Mouse (Mus musculus) adipocyte (in vitro differentiated cells): ENCODE results near the gene 1700025C18Rik.

Experiments used
- DNase-seq: peaks from one replicate; pipeline ENCODE4 v3.0.0-alpha.2; 2016; ENCODE audit warnings: low spot score

The 1700025C18Rik gene

GRCm38 (mm10) chr2:165090650-165091049 lies at the start of gene 1700025C18Rik:
Gene 1700025C18Rik (minus strand): TSS chr2:165090750.
- DNase-seq = no peak

GRCm38 (mm10) chr2:165136049-165136448 lies 45.5 kb upstream of the 1700025C18Rik start:
- no peak for DNase-seq

GRCm38 (mm10) chr2:165133566-165133965 lies 43.0 kb upstream of the 1700025C18Rik start:
- DNase-seq = no peak

- DNase-seq = no peak
Measured at GRCm38 (mm10) chr2:165131428-165131827, 40.9 kb upstream of the 1700025C18Rik start.

GRCm38 (mm10) chr2:165129189-165129588 lies 38.6 kb upstream of the 1700025C18Rik start:
- no peak for DNase-seq

- DNase-seq = no peak
Measured at GRCm38 (mm10) chr2:165126896-165127562, 36.5 kb upstream of the 1700025C18Rik start.

- peak; percentile 10 for DNase-seq
Measured at GRCm38 (mm10) chr2:165121206-165121840, 30.8 kb upstream of the 1700025C18Rik start.

- no peak for DNase-seq
Measured at GRCm38 (mm10) chr2:165120765-165121164, 30.2 kb upstream of the 1700025C18Rik start.

- DNase-seq = no peak
Measured at GRCm38 (mm10) chr2:165113733-165114132, 23.2 kb upstream of the 1700025C18Rik start.

GRCm38 (mm10) chr2:165112149-165112548 lies 21.6 kb upstream of the 1700025C18Rik start:
- no peak for DNase-seq

GRCm38 (mm10) chr2:165106585-165106984 lies 16.0 kb upstream of the 1700025C18Rik start:
- no peak for DNase-seq

- DNase-seq = no peak
Measured at GRCm38 (mm10) chr2:165105513-165106079, 15.0 kb upstream of the 1700025C18Rik start.

- no peak for DNase-seq
Measured at GRCm38 (mm10) chr2:165102920-165103319, 12.4 kb upstream of the 1700025C18Rik start.

GRCm38 (mm10) chr2:165100749-165101148 lies 10.2 kb upstream of the 1700025C18Rik start:
- no peak for DNase-seq

GRCm38 (mm10) chr2:165098861-165099260 lies 8.3 kb upstream of the 1700025C18Rik start:
- DNase-seq = no peak

GRCm38 (mm10) chr2:165096367-165096766 lies 5.8 kb upstream of the 1700025C18Rik start:
- DNase-seq = no peak

GRCm38 (mm10) chr2:165092393-165092792 lies 1.8 kb upstream of the 1700025C18Rik start:
- DNase-seq = no peak

GRCm38 (mm10) chr2:165091433-165091965 lies 949 bp upstream of the 1700025C18Rik start:
- DNase-seq = no peak

GRCm38 (mm10) chr2:165089470-165089869 lies 1.1 kb downstream of the 1700025C18Rik start:
- no peak for DNase-seq

- no peak for DNase-seq
Measured at GRCm38 (mm10) chr2:165086634-165087033, 3.9 kb downstream of the 1700025C18Rik start.

- DNase-seq = no peak
Measured at GRCm38 (mm10) chr2:165081257-165081656, 9.3 kb downstream of the 1700025C18Rik start.

GRCm38 (mm10) chr2:165080657-165081056 lies 9.9 kb downstream of the 1700025C18Rik start:
- DNase-seq = no peak

- DNase-seq = peak; percentile 16
Measured at GRCm38 (mm10) chr2:165078605-165079004, 11.9 kb downstream of the 1700025C18Rik start.
